Mouse (Mus musculus) megakaryocyte-erythroid progenitor cell, adult 5-6 weeks (primary cell): ENCODE measurements around the gene Epha7. TPM values are rescaled to one million over a fixed set of nuclear protein-coding genes. Genes with fewer than 3 reads are reported as not detected.

ENCODE experiments used
- ATAC-seq: replicated peaks from 2 replicates; pipeline ENCODE4 v1.8.0; 2016; ENCODE audit warnings: mild to moderate bottlenecking, inconsistent platforms; ENCODE audit not compliant: severe bottlenecking, poor library complexity, low FRiP score, low TSS enrichment
- total RNA-seq, 2 experiments: library from RNA; stranded (forward) in 1 of 2; stranded (reverse) in 1 of 2; fragments of 200-1000, 215-1000 nt in 1 of 2; fragments of >200 nt in 1 of 2; fragmentation: Nextera tagmentation in 1 of 2; gene quantifications; 2 replicates each; pipeline ENCODE4 v1.2.3; 2014 to 2017

The Epha7 gene
- 2.3 and 3.2 TPM in 2 replicates for total RNA-seq (2014; fragmentation: Nextera tagmentation)
- 1.8 and 2.8 TPM in 2 replicates for total RNA-seq (2017)

DNA sequence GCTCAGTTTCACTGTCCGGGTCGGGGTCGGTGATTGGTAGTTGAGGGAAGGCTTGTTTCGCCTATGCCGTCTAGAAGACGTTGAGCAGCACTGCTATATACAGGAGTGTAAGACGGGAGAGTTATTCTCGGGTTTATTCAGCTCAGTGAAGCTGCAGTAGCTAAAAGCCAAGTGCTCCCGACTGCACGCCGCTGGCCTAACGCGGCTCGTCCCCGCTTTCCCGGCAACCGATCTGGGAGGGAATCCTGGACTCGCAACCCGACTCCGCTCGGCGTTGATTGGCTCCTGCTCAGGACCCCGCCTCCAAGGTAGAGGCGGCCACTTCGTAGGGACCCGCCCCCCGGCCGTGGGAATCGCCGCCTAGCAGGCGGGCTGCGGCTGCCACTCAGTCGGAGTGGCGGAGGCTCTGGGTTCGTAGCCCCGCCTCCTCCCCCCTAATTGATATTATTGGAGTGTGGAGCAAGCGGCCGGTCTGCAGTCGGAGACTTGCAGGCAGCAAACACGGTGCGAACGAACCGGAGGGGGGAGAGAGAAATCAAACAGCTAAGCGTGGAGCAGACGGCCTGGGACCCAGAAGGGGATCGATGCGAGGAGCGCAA lies at the start of gene Epha7:
Gene Epha7 (plus strand): TSS at position 441 of the 599 bp plus-strand sequence.
- ATAC-seq = peak; percentile 97

DNA sequence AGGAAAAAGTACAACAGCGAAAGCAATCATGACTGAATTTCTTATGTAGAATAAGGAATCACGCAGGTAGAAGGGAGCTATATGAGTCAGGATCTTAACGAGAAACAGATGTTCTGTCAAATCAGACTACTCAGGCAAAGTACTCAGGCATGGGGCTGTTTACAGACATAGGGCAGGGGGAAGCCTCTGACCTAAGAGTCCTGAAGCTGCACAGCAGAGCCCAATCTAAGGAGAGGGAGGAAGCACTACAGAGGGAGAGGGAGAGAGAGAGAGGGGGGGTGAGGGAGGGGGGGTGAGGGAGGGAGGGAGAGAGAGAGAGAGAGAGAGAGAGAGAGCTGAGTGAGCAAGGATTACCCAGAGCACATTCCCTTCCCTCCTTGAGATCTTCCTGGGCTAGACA lies 29.0 kb upstream of the Epha7 start:
- no peak for ATAC-seq

DNA sequence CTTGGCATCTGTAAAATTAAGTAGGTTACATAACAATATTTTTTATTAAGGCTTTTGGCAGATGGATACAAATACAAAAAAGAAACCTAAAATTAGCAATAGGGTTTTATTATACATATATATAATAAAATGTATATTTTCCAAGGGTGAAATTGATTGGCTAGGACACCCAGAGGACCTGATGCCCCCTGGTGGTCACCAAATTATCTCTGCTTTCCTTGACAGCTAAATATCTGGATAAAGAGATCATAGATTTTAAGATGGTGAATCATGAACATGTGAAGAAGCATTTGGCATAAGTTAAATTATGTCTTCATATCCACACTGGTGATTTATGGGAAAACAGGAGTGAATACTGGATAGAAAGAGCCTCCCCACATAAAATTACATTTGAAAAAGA lies 4.1 kb upstream of the Epha7 start:
- no peak for ATAC-seq

DNA sequence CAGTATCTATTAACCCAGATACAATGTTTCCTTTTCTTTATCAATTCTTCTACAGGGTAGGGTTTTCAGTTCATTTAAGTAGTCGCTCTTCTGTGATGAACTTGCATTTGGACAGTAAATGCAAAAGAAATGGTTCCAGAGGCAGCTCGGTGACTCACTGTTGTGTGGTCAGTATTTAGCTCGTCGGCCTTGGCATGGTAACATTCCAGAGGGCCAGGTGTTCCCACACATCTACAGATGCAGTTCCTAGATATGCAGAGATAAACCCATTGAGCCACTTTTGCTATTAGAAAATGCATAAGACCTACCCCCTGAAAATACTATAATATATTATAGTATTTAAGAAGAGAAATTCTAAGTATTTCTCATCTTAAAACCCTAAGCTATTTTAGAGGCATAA lies 3.2 kb upstream of the Epha7 start:
- no peak for ATAC-seq

DNA sequence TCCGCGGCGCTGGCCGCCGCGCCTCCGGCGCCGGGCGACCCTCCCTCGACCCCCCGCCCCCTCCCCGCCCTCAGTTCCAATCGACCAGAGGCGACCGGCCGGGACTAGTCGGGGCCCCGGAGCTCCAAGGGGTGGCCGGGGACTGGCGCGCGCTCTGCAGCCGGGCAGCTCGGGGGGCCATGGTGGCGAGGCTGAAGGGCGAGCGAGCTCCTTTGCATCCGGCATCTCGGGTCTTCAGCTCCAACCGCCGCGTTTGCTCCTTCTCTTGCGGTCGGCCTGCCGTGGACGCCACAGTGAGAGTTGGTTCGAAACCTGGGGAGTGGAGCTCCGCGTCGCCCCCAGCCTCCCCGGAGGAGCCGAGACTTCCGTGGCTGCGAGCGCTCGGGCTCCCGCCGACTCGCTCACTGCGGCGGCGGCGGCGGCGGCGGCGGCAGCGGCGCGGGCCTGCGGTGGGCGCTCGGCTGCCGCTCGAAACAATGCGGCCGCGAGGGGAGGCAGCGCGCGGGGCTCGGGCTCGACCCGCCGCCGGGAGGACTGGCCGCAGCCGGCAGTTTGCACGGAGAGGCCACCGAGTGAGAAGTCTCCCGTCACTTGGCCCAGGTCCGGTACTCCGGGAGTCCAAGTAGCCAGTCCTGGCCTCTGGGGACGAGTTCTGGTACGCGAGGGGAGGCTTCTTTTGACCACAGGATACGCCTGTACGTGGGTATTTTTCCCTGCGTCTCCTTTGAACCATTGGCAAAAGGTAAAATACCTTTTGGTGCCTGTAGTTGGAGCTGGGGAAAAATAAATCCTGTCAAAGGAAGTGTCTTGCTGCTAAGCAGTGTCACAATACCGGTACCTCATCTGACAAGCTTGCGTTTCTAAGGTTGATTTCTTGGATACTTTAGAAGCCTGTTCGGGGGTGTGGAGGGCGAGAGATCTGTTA lies 882 bp downstream of the Epha7 start:
- no peak for ATAC-seq

DNA sequence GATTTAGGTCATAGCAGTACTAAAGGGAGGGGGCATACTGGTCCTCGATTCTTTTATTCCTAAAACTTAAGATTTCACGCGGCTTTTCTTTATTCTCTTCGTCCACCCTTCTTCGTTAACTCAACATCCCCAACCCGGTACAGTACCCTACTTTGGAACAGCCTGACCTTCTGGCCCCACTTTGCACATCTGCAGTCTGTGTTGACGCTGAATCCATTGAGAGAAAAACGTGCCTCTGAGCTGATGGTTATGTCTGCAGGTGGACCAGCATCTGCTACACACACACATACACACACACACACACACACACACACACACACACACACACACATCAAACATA lies 1.5 kb downstream of the Epha7 start:
- ATAC-seq = no peak

DNA sequence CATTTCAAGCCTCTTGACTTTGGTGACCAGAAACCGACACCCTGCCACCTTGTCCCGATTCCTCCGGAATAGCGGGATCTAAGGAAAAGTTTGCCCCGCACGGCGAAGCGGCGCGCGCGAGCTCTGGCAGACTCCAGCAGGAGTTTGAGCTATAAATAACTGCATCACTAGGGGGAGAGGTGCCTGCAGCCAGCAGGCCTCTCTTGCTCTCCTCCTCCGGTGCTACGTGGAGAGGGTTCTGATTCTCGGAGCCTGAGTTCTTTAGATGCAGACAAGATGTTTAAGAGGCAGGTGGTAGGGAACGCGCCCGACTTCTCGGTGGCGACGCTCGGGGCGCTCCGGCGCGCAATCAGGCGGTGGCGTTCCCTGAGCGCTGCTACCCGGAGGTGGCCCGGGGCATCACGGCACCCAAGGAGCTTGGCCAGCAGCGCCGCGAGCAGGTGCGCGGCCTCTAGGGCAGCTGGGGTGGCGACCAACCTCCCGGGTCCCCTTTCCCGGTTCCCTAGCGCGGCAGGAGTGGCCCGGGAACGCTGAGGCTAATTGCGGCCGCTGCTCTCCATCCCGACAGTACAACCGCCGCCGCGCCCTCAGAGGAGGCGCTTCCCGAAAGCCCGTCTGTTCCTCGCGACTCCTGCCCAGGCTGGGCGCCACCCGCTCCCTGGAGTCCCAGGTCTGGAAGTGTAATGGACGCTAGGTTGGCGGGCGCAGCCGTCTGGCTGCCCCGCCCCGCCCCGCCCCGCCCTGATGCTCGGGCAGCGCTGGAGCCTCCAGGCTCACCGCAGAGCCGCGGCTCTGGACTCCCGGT lies 2.1 kb downstream of the Epha7 start:
- peak; percentile 34 for ATAC-seq

DNA sequence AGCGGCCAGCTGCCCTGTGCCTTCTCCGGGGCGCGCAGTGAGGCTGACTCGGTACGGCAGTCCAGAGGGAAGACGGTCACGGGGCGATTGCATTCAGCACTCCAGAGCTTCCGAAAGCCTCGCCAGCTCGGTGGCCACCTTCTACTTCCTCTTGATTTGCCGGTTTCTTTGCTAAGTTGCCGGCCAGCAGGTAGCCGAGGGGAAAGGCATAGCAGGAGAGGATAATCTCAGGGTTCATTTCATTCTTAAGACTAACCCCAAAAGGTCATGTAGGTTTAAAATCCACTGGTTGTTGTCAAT lies 2.6 kb downstream of the Epha7 start:
- ATAC-seq = no peak

DNA sequence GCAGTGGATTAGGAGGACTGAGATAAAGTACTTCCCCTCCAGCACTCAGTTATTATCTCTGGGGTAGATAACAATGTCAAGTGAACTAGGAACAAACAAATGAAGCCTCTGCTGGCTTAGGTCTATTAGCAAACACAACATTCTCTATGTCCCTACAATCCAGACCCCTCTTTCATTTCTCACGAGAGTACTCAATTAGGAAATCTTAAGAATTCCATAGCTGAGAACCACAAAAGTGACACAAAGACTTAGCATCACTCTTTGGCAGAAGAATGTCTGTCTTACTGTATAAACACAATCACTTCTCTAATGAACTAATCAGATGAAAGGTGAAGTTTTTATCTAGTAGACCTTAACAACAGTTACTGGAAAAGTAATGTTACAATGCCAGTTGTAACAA lies 10.7 kb downstream of the Epha7 start:
- ATAC-seq = peak; percentile 52; the same call in 1 of the 2 replicates

DNA sequence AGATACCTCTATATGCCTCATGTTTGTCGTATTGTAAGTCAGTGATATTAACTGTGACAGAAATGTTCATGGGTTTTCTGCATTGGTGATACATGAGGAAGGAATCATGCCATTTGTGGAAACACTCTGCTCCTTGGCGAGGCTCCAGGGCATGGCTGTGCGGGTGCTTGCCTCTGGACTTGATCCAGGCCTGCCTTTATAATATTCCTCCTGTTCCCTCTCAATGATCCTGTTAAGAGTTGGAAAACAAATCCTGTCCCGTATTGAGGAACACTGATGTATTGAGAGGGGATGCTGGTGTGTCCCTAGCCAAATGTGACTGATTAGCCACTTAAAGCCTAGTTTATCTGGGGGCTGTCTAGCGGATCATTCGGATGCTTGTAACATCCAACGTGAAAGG lies 11.7 kb downstream of the Epha7 start:
- no peak for ATAC-seq

DNA sequence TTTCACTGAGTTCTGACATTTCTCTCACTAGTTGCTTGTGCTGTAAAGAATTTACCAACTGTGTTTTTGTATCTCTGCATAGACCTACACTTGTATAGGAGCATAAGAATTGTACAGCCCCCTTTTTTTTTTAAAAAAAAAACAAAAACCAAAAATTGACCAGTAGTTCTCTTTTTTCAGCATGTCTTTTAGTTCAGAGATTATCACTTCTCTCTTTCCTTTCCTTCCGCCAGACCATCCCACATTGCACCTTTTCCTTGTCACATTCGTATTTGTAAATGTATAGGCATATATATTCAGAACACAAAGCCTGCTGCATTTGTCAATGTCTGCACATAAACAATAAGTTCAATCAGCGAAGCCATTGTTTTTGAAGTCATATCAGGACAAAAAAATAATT lies 24.7 kb downstream of the Epha7 start:
- ATAC-seq = no peak

DNA sequence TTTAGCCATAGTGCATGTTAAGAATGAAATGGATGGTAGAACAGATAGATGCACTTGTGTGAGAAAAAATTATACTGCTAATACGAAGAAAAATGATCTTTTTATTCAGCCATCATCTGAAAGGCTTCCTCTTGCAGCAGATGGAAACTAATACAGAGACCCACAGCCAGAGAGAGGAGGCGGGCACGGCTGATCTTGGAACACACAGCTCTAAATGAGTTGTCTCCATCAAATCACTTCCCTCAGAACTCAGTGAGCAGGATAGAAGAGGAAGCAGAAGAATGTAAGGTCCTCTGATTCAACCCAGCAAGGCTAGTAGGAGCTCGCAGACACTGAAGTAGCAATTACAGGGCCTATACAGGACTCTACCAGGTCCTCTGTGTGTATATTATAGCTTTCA lies 33.4 kb downstream of the Epha7 start:
- no peak for ATAC-seq

DNA sequence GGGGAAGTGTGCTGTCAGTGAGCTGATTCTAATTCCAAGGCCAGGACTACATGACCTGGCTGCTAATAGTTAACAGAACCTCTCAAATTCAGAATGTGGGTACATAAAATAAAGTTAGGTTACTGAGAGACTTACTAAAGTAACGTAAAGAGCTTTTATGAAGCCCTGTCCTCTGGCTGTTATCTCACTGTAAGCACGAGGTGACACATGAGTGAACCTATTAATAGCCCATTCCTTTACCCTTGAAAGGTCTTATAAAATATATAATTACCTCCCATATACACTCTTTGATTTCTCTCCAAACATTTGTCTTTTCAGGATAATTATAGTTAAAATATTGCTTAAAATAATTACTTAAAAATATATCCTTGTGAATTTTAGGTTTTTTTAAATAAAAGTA lies 37.5 kb downstream of the Epha7 start:
- ATAC-seq = no peak

DNA sequence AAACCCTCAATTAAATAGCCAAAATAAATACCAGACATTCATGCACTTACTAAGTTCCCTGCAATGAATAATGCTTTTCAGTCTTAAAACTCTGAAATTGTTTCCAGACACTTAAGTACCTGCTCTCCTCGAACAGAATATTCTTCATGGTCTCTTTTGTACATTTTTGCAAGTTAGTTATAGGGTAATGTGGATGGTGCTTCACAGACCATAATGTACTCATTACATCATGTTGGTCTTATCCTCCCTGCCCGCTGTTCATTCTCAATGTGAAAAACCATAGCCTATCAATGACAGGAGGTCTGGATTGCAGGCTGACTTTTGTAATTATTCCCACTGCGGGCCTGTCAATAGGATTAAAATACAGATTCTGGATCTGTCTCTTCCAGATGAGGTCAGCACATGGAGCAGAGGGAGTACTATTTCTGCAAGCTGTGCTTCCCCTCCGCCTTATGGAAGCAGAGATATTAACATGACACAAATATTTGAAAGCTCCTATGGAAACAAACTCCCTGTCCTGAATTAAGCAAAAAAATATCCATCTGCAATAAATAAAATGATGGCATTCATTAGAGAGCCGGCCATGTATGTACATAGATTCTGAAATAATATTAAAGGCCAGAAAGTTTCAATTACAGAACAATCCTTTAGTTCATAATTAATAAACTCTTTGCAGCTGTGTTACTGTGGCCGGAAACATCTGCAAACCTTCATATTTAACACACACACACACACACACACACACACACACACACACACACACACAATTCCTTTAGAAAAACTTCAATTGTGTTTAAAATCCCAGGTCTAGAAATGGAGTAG lies 50.1 kb downstream of the Epha7 start:
- no peak for ATAC-seq

DNA sequence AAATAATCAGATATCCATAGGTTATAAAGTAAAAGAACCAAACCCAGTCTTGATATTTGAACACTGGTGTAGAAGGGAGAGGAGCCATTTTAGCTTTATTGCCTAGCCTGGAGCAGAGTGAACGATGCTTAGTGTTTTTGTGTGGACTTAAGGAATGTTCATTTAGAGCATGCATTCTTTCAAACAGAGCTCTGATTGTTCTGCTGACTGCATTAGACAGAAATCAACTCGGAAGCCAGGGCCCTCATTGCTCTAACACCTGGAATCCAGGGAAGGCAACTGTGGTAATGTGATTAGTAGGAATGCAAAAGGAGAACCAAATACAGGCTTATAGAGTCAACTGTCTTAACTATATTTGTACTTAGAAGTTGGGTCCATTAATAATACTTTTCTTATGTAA lies 53.5 kb downstream of the Epha7 start:
- ATAC-seq = no peak

DNA sequence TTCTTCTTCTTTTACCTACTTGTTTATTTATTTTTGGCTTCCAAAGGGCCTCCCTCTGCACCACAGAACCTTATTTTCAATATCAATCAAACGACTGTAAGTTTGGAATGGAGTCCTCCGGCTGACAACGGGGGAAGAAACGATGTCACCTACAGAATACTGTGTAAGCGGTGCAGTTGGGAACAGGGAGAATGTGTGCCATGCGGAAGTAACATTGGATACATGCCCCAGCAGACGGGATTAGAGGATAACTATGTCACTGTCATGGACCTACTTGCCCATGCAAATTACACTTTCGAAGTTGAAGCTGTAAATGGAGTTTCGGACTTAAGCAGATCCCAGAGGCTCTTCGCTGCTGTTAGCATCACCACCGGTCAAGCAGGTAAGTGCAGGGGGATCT lies 58.7 kb downstream of the Epha7 start:
- no peak for ATAC-seq

DNA sequence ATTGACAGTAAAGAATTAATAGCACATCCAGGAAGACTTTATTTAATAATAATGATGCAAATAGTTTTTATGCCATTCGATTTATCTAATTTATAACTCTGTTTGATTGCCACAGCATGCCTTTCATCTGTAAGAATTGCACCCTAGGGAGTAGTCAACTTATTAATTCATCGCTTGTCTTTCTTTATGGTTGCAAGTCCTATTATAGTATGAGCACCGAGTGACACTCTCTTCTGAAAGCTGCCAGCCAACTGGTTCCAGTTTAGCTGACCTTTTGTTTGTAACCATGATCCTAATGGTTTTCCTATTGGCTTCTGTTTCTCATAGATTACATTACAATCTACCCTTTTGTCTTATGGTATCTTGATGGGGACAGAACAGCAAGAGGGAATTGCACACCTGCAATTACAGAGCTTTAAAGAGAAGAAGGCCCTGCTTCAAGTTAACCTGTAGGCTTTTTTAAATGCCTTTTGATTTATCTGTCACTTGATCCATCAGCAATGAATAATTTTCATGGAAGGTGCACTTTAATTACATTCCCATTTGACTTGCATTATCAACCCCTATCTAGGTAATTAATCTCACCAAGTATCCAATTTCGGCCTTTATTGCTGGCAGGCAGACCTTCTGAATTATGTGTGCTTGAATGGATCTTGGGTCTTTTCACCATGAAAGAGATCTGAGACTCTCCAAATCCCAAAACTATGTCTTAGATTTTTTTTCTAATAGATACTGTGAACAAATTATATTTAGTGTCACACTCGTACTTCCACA lies 68.5 kb downstream of the Epha7 start:
- no peak for ATAC-seq

DNA sequence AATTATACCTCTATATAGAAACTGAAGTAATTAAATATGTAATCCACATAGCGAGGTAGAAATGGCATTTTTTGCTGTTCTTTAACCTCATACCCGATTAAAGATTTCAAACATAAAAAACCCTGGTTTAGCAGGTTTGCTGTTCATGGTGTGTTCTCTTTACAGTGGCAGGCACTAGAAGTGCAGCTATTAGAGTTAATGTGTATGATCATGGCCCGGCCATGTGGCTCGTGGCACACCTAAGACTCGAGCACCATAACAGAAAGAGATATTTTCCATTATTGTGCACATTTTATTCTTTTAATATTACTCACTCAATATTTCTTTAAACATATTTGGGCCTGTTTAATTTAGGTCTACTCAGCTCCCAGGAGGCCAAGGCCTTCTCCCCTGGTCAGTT lies 76.7 kb downstream of the Epha7 start:
- ATAC-seq = no peak

DNA sequence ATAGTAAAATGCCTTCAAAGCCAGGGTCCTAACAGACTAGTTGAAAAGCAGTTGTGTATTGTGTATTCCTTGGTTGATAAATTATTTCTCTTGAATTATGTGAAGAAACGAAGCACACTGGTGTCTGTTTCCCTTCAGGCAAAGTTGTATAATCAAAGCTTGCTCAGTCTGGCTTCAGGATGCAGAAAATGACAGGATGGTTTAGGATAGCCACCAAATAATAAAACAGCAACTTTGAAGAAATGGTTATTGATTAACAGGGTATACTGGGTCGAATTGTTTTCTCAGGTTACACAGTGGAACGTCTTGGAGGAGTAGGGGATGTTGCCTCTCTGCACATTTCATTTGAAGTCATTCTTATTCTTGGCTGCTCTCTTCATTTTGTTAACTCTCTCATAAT lies 77.2 kb downstream of the Epha7 start:
- ATAC-seq = no peak
